Mouse (Mus musculus) heart, embryonic 15.5 days (tissue): Measurements from ENCODE around the gene Acot4. TPM values are rescaled to one million over a fixed set of nuclear protein-coding genes. Genes with fewer than 3 reads are reported as not detected.
"Not testable (repeated sequence)": the region's sequence is repeated elsewhere in the genome, so short reads cannot be mapped to it uniquely, and the experiment has no call there.

ENCODE experiments used
- ATAC-seq: fragments of 200-750 bp; cut with Nextera tagmentation; replicated peaks from 2 replicates; pipeline ENCODE4 v1.8.0; 2017; ENCODE audit warnings: low read depth, moderate TSS enrichment; ENCODE audit not compliant: insufficient number of reproducible peaks, insufficient read depth, low FRiP score
- H3K27ac ChIP-seq: fragments of 300-500 bp; sonication (generic); 2 replicates; pipeline ENCODE4 v1.5.1; 2015; ENCODE audit warnings: mild to moderate bottlenecking, inconsistent platforms
- H3K27me3 ChIP-seq: fragments of 300-500 bp; sonication (generic); 2 replicates; pipeline ENCODE4 v1.6.1; 2015; ENCODE audit warnings: inconsistent platforms
- H3K36me3 ChIP-seq: fragments of 300-500 bp; sonication (generic); 2 replicates; pipeline ENCODE4 v1.6.1; 2015; ENCODE audit warnings: mild to moderate bottlenecking, inconsistent platforms
- H3K4me1 ChIP-seq: fragments of 300-500 bp; sonication (generic); replicated peaks from 2 replicates; pipeline ENCODE4 v1.6.1; 2015; ENCODE audit warnings: inconsistent platforms
- H3K4me2 ChIP-seq: fragments of 300-500 bp; sonication (generic); 2 replicates; pipeline ENCODE4 v1.6.1; 2015; ENCODE audit warnings: inconsistent platforms, mild to moderate bottlenecking, moderate library complexity
- H3K4me3 ChIP-seq: fragments of 300-500 bp; sonication (generic); 2 replicates; pipeline ENCODE4 v1.5.1; 2015; ENCODE audit warnings: mild to moderate bottlenecking, inconsistent platforms
- H3K9ac ChIP-seq: fragments of 300-500 bp; sonication (generic); 2 replicates; pipeline ENCODE4 v1.6.1; 2015; ENCODE audit warnings: mild to moderate bottlenecking, inconsistent platforms
- H3K9me3 ChIP-seq: fragments of 300-500 bp; sonication (generic); replicated peaks from 2 replicates; pipeline ENCODE4 v1.6.1; 2016; ENCODE audit warnings: inconsistent platforms
- WGBS: fragments of 180-500 bp; shearing (Covaris S2); methylation state at CpG from one replicate; pipeline ENCODE4 v1.1.7; 2015; ENCODE audit warnings: mixed read lengths; 5-methylcytosine and 5-hydroxymethylcytosine counted together
- polyA plus RNA-seq: library from polyadenylated mRNA; unstranded; fragments of >200 nt; fragmentation: Nextera tagmentation; extraction: Ambion mirVana; gene quantifications from 2 replicates; pipeline ENCODE4 v1.2.1, GENCODE M21; 2015

The Acot4 gene
- polyA plus RNA-seq, 1 experiment from 2014 or later: 0.16 TPM

DNA sequence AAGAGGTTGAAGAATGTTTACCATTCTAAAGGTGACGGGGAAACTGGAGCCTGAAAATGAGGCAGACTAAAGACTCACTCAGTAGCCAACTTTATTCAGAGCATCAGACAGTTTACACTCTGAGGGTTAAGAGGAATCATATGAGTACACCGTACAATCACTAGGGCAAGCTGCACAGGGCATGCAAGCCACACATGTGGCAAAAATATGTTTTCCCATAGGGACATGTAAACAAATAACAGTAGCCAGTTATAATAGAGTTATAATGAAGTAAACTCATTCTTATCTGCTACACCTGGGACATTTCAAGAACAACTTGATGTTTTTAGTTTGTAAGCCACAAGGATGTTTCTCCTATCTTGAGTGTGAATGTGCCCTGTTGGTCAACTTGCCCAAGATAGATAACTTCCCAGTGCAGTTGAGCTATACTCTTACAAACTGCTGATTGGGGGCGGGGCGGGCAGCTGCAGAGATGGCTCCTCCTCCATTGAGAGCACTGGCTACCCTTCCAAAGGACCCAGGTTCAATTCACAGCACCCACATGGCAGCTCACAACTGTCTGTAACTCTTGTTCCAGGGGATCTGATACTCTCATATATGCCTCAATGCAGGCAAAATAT is 39.3 kb downstream of the Acot4 start:
- ATAC-seq: no peak
- no peaks in the 10 kb centered on the region for H3K4me1 ChIP-seq
- no peaks in the 10 kb centered on the region for H3K9me3 ChIP-seq
- H3K27me3 ChIP-seq: no peaks in the 10 kb centered on the region
- H3K27ac ChIP-seq: no peak overlapping the region
- H3K9ac ChIP-seq: no peak overlapping the region
- no peak overlapping the region for H3K4me2 ChIP-seq
- 76% methylated on average over 4 of the region's 4 CpGs for WGBS
- no peak overlapping the region for H3K4me3 ChIP-seq
- no peaks in the 10 kb centered on the region for H3K36me3 ChIP-seq

DNA sequence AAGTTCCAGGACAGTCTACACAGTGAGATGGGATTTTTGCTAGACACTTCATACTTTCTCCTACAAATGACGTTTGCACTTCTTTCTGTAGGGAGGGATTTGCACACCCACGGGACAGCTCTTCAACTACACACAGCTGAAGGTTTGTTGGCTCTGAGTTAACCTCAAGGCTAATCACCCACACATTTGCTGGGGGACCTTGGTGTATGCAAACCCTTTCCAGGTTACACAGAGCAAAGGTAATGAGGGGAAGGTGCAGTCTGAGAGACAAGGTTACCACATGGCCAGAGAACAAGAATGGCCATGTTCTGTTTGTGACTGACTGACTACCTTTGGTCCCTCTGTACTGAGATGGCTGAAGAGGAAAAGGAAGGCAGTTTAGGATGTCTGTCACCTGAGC is 45.7 kb downstream of the Acot4 start:
- Histone ChIP-seq H3K27ac (no peak overlapping the region), H3K27me3 (no peaks in the 10 kb centered on the region), H3K36me3 (no peaks in the 10 kb centered on the region), H3K9ac (no peak overlapping the region), H3K4me2 (no peak overlapping the region), H3K4me1 (no peaks in the 10 kb centered on the region), H3K4me3 (no peak overlapping the region), H3K9me3 (no peaks in the 10 kb centered on the region)
- 74% methylated on average over 2 of the region's 2 CpGs for WGBS
- no peak for ATAC-seq

DNA sequence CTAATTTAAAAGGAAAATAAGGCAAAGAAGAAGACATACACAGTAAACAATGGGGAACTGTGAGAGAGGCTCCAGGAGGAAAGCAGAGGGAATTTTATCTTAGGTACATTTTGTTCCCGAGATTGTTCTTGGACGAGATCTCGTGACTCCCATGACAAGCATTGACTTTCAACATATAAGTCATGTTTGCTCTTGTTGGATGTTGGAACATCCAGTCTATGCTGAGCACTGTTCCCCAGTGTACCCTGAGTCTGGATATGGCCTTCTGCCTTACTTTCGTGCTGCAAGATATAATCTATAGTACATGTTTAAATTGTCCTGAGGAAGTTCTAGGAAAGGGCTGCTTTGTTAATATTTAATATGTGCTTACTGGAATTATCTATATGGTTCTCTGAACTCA is 46.4 kb downstream of the Acot4 start:
- 66% methylated on average over 4 of the region's 4 CpGs for WGBS
- Histone ChIP-seq H3K4me3 (no peak overlapping the region), H3K4me2 (no peak overlapping the region), H3K27me3 (no peaks in the 10 kb centered on the region), H3K27ac (no peak overlapping the region), H3K9me3 (0 out of 2 replicates have a peak, but pooled peaks cover 4% of the 10 kb centered on the region), H3K9ac (no peak overlapping the region), H3K36me3 (no peaks in the 10 kb centered on the region), H3K4me1 (no peaks in the 10 kb centered on the region)
- no peak for ATAC-seq

DNA sequence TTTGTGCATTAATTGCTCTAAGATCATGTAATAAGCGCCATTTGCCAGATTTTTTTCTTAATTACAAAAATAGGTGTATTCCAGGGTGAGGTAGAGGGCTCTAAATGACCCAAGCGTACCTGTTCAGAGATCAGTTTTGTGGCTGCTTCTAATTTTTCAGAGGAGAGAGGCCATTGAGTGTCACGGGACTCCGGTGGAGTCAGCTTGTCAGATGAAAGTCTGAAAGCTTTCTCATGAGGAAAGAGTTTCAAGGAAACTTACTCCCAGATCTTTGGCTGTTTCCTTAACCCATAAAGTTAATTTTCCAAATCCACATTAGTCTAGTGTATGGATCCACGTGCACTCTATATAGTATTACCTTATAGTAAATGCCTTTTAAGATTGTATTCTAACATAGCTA is 56.5 kb downstream of the Acot4 start:
- H3K27ac ChIP-seq, H3K4me2 ChIP-seq, H3K9me3 ChIP-seq, H3K4me3 ChIP-seq, H3K36me3 ChIP-seq, H3K4me1 ChIP-seq, H3K27me3 ChIP-seq, ATAC-seq, H3K9ac ChIP-seq: not testable (repeated sequence)
- 85% methylated on average over 5 of the region's 5 CpGs for whole genome bisulfite sequencing

Other genes with a start within 250 kb of the Acot4 start
- gene Numb, start 116.4 kb upstream of the Acot4 start, polyA plus RNA-seq: 28.0 and 29.5 TPM in 2 replicates
- 7.9 and 10.2 TPM in 2 replicates for gene Riox1, start 87.8 kb upstream of the Acot4 start, polyA plus RNA-seq
- not detected in 2 replicates for gene Heatr4, start 53.5 kb upstream of the Acot4 start, polyA plus RNA-seq
- gene Acot2, start 50.5 kb upstream of the Acot4 start, polyA plus RNA-seq: 65.8 and 78.0 TPM in 2 replicates
- 27.7 and 29.8 TPM in 2 replicates for gene Acot1, start 28.9 kb upstream of the Acot4 start, polyA plus RNA-seq
- gene Gm49366, start 556 bp downstream of the Acot4 start, polyA plus RNA-seq: not detected in 2 replicates
- gene Acot3, start 13.8 kb downstream of the Acot4 start, polyA plus RNA-seq: 0.56 and 0.73 TPM in 2 replicates
- 0.10 TPM in 1 of 2 replicates, not detected in the other for gene Acot5, start 30.9 kb downstream of the Acot4 start, polyA plus RNA-seq
- gene Acot6, start 62.3 kb downstream of the Acot4 start, polyA plus RNA-seq: 0.83 and 0.93 TPM in 2 replicates
- 3.3 TPM in 2 replicates for gene Dnal1, start 76.0 kb downstream of the Acot4 start, polyA plus RNA-seq
- 0.42 and 0.55 TPM in 2 replicates for gene Pnma1, start 110.1 kb downstream of the Acot4 start, polyA plus RNA-seq
- 6.0 and 10.0 TPM in 2 replicates for gene Elmsan1, start 180.5 kb downstream of the Acot4 start, polyA plus RNA-seq
- 69.3 and 89.7 TPM in 2 replicates for gene Ptgr2, start 246.9 kb downstream of the Acot4 start, polyA plus RNA-seq